Mouse (Mus musculus) spleen, postnatal 4 days (tissue): ENCODE measurements around the gene Macrod2.
"Not testable (repeated sequence)": the region's sequence is repeated elsewhere in the genome, so short reads cannot be mapped to it uniquely, and the experiment has no call there.

ENCODE experiments used
- DNase-seq, 2 experiments: peaks; one replicate each; pipeline ENCODE4 v3.0.0; 2022; ENCODE audit warnings: low spot score in 2 of 2

Gene Macrod2

DNA sequence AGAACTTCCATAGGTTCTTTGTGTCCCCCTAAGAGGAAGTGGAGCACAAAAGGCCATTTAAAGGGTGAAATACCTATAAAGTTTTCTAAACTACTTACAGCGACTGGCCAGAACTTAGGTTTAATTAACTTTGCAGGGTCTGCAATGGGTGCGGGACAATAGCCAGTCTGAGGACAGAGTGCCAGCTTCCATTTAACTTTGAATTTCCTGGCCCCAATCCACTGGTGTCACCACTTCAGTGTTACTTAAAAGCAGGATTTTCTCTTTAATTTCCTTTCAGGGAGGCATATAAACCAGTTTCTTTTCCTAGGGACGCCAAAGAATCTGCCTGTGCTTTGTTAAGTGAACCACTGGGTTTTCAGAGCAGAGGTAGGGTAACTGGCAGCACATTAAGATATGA, 303.5 kb downstream of the Macrod2 start:
- no peak for DNase-seq

GRCm38 (mm10) chr2:140703377-140703776, 308.3 kb downstream of the Macrod2 start:
- no peak for DNase-seq

DNA sequence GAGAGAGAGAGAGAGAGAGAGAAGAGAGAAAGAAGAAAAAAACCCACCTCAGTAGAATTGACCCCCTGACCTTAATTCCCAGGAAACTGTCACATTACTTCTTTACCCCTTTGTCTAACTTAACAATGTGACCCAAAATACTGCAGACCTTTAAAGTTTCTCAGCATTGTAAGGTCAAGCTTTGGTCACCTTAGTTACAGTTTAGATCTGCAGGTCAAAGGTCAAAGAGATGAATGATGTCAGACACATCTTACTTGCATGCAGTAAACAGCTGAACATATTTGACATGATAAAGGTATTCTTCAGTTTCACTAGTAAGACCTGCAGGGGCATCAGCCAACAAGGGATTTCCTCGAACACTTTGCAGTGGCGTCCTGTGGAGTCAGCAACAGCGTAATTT, 309.0 kb downstream of the Macrod2 start:
- DNase-seq = no peak

DNA sequence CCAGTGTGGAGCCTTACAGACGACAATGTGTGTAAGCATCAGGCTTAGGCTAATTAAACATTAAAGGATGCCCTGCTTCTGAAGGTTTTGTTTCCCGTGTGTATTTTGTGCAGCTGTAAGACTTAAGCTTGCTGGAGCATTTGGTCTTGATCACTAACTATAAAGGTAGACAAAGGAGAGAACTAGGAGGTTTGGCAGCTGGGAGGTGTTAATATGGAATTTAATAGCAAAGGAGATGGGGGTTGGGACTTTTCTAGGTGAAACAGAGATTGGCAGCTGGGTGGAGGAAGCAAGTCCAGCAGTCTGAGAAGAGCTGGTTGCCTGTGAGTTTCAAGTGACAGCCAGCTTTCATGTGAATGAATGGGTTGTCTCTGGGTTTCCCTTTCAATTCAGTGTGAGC, 310.2 kb downstream of the Macrod2 start:
- no peak for DNase-seq

DNA sequence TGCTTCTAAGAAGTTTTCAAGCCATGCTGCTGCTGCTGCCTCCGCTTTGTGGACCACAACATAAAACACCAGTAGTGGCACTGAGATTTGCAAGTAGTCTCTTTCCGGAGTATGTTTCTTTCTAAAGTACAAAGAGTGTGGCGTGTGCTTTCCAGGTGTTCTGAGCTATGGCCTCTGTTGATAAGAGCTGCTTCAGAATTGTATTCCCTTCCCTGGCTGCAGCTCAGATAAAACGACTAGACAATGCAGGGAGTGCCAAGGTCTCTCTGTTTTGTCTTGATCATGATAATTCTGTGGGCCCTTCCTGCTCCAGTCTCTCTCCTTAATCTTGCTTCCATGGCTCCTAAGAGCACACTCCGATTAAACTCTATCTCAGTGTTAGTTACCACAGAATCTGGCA, 312.4 kb downstream of the Macrod2 start:
- DNase-seq = no peak

DNA sequence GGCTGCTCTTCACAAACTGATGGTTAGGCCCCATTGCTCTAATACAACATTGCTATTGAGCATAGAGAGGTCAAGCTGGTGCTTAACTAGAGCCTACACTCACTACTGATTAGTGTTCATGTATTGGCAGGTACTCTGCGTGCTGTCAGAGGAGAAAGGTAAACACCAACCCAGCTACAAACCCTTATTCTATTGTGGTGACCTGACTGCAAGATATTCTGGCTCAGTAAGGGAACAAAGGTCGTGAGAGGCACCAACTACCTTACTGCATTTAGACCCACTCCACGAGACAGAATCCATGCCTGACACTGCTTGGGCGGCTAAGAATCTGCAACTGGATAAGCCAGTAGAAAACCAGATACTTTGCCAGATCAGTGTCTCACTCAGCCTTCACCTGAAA, 320.7 kb downstream of the Macrod2 start:
- DNase-seq = no peak

DNA sequence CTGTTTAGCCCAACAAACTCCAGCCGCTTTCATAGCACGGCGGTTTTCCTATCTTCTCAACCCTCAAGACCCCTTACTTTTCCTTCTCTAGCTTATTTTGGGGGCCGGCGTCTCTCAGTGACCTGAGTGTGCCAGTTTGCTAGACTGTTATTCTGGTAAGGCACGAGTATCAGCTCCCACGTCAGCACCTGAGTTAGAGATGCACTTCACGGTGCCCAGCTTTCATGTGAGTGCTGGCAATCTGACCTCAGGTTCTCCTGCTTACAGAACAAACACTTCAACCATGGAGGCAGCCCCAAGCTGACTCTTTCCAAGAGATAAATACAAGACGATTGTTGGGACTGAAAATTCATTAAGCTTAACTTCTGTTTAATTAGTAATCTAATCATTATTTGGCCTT, 322.3 kb downstream of the Macrod2 start:
- DNase-seq = no peak

DNA sequence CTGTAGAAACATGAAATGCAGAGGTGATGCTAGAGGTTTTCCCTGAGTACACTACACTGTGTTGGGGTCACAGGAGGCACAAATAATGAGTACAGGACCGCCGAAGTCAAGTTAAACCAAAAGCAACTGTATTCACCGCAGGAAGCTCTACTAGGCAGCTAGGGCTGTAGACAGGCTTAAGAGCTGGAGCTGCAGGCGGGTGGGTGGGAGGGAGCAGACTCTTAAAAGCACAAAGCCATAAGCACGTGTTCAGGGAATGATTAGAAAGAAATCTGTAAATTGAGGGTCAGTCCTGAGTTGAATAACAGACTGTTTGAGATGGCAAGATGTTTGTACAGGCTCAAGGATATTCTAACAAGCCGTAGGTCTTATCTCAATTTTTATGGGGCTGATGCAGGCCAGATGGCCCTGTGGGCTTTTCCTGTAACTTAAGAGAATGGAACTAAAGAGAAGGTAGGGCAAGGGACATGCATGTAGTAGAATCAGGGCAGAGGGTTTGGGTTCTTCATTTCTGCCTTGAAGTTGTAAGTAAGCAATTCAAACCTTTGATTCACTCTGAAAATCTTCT, 337.6 kb downstream of the Macrod2 start:
- no peak for DNase-seq

- no peak for DNase-seq
Measured at GRCm38 (mm10) chr2:140740511-140740910, 345.4 kb downstream of the Macrod2 start.

DNA sequence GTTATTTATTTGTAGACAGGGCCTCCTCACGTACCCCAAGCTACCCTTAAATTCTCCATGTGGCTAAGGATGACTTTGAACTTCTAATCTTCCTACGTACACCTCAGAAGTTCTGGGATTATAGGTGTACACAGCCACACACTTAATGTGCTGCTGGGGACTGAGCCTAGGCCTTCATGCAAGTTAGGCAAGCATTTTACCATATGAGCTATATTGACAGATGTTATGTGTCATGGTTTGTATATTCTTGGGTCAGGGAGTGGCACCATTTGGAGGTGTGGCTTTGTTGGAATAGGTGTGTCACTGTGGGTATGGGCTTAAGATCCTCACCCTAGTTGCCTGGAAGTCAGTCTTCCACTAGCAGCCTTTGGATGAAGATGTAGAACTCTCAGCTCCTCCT, 347.8 kb downstream of the Macrod2 start:
- DNase-seq = not testable (repeated sequence)

- no peak for DNase-seq
Measured at GRCm38 (mm10) chr2:140758881-140759280, 363.8 kb downstream of the Macrod2 start.

DNA sequence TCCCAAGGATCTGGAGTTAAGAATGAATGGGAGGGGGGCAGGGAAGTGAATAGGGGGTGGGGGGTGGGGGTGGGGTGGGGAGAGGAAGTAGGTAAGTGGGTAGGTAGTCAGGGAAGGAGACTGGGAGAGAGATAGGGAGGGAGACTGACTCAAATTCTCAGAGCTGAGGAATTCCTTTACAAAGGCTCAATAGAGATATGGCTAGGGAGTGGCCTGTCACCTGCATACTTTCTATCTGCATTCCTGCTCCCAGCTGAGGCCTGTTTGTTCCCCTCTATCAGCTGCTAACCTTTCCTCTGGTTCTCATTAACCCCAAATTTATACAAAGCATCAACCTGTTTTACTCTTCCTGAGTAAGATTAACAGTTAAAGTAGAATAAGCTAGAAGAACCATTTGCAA, 364.6 kb downstream of the Macrod2 start:
- no peak for DNase-seq

DNA sequence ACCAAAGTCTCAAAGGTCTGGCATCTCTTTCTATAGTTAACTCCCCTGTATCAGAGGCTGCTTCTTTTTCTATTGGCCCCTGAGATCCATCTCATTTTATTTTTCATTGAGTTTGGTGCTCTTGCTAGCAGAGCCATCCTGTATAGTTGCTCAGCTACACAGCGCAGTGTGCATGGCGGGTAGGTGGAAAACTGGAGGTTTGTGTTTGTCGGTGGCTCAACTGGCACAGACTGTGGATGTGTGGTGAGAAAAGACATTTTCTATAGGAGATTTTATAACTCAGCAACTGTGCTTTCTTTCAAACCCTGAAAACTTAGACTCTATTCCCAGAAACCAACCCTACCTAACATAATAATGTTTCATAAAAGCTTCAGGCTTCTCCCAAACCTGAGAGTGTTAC, 365.0 kb downstream of the Macrod2 start:
- DNase-seq = no peak

- DNase-seq = no peak
Measured at GRCm38 (mm10) chr2:140763076-140763891, 368.2 kb downstream of the Macrod2 start.

GRCm38 (mm10) chr2:140769473-140769872, 374.4 kb downstream of the Macrod2 start:
- no peak for DNase-seq

DNA sequence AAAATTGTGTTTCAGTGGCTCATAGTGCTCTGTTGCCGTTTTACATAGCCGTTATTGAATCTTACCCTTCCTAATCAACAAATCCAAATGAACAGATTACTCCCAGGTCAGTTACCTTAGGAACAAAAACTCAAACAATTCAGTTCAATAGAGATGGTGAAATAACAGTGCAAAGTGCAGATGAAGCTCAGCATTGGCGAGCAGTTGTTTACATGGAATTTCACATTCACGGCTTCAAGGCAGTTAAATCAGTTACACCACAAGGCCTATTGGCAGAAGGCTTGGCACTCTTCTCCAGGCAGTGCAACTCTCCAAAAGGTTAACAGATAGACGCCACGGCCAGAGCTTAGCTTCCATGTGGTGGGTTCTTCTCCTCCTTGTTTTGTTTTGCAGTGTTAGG, 377.7 kb downstream of the Macrod2 start:
- no peak for DNase-seq

DNA sequence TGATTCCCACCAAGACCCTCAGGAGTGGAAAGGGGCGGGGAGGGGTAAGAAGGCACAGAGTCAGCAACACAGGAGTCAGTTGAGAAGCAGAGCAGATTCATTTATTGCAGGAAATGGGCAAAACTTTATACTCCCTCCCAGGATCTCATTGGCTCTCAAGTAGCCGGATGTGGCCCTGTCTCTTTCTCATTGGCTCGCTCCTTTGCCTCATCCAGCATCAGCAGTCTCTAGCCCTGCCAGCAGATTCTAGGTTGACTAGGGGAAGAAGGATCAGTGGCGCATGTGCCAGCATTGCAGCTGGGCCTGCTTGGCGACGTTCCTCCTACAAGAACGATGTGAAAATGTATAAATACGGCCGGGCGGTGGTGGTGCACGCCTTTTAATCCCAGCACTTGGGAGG, 378.3 kb downstream of the Macrod2 start:
- DNase-seq = no peak

DNA sequence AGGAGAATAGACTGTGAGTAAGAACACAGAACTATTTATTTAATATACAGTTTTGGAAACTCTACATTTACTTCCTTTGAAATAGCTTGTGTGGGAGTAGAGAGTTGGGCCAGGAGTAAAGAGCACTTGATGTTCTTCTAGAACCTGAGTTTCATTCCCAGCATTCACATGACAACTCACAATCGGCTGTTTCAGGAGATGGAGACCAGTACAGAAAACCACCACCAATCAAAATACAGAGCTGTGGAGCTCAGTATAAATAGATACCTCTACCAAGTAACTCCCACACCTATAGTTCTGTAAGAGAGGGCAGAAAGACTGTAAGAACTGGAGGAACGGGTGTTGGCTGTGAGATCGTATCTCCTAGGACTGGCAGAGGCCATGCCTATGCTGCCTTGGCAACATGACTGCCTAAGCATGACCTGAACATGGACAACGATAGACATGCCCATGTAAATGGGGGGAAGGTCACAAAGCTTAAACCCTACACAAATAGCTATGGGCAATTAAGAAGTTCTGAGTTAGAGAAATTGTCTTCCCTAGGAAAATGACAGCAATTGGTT, 379.8 kb downstream of the Macrod2 start:
- no peak for DNase-seq

DNA sequence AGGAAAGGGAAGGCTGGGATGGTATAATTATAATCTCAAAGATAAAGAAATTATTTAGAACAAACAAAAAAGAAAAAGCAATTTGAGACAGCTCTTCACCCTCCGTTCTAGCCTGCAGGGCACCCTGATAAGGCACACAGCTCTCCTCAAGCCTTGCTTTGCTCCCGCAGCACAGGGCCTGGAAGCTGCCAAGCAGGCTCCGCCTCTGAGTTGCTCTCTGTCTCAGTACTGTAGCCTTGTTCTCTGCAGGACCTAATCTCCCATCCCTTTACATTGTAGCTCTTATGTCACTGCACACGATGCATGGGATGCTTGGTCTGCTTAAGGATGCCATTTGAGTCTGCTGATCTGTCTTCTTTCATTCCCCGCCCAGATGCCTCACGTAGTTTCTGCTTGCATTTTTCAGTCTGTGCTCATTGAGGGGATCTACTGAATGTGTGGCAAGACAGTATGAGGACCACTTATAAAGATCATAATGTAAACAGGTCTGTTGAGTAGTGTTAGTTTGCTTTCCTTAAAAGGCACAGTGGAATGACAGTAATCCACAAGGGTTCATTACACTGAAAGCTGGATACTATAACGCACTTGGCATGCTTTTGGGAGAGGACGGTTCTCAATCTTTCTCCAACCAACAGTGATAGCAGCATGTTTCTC, 380.5 kb downstream of the Macrod2 start:
- DNase-seq = no peak

DNA sequence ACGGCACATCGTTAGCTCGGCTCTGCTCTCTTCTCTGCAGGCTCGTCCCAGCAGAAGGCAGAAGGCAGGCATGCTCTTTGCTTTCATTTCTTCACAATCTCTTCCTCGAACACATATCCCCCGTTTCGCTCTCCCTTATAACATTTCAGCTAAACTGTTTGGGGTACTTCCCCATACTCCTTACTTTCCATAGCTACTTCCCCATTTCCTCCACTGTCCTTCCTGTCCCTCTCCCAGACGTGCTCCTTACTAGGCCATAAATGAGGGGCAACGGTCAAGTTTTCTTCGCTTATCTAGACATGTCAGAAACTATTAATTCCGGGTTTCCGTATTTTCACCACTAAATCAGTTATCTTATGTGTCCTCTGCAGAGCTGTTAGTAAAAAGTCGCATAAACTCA, 383.1 kb downstream of the Macrod2 start:
- DNase-seq = no peak

DNA sequence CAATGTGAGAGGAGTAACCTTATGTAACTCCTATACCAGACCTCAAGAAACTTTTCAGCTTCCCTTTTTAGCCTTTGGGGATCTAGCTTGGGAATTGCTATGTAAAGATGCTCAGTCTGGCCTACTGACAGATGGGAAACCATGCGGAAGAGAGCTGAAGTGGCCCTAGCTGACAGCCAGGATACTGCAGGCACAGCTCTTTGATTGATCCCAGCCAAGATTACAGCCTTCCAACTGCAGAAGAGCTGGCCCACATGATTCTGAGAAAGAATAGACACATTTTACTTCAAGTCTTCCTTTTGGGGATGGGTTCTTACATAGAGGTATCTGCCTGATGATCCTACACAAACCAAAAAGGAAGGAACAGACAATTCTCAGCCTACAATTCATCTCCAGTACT, 387.9 kb downstream of the Macrod2 start:
- DNase-seq = no peak

GRCm38 (mm10) chr2:140784626-140785025, 389.5 kb downstream of the Macrod2 start:
- DNase-seq = no peak

DNA sequence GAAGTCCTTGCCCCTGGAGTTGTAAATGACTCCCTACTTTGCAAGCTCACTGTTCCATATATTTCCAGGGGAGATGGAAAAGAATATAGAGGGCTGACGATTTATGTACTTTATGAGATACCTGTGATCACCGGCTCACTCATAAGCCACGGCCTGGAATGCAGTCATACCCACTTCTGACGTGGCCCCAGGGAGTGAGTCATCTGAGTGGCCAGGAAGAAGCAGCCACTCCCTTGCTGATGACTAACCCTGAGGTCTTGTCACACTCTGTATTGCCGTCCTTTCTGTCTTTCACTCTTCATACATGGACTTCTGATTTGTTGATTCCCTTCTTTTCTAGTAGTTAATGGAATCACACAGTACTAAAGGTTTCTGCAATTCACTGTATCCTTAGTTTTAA, 395.3 kb downstream of the Macrod2 start:
- no peak for DNase-seq
